Mouse (Mus musculus): ENCODE data around the gene Tekt4. TPM values are rescaled to one million over a fixed set of nuclear protein-coding genes. Genes with fewer than 3 reads are reported as not detected.

Gene Tekt4
- total RNA-seq, 2 experiments from 2014 or later, result not detected

GRCm38 (mm10) chr17:25471418-25471817 lies 17.0 kb downstream of the Tekt4 start:
- no peak for ATAC-seq (replicated peaks; ENCODE audit: low FRiP score, low TSS enrichment, poor library complexity, severe bottlenecking)

GRCm38 (mm10) chr17:25472044-25472443 lies 17.6 kb downstream of the Tekt4 start:
- no peak for ATAC-seq (replicated peaks; ENCODE audit: low FRiP score, low TSS enrichment, poor library complexity, severe bottlenecking)

GRCm38 (mm10) chr17:25474330-25475077 lies 20.1 kb downstream of the Tekt4 start:
- peak; percentile 79 for ATAC-seq (replicated peaks; ENCODE audit: low FRiP score, low TSS enrichment, poor library complexity, severe bottlenecking)

- no peak for ATAC-seq (replicated peaks; ENCODE audit: low FRiP score, low TSS enrichment, poor library complexity, severe bottlenecking)
These were observed 21.7 kb downstream of the Tekt4 start for GRCm38 (mm10) chr17:25475946-25476744.

GRCm38 (mm10) chr17:25480152-25480551 lies 25.7 kb downstream of the Tekt4 start:
- ATAC-seq (replicated peaks; ENCODE audit: low FRiP score, low TSS enrichment, poor library complexity, severe bottlenecking), result no peak

- no peak for ATAC-seq (replicated peaks; ENCODE audit: low FRiP score, low TSS enrichment, poor library complexity, severe bottlenecking)
These were observed 26.4 kb downstream of the Tekt4 start for GRCm38 (mm10) chr17:25480820-25481219.

GRCm38 (mm10) chr17:25482092-25482491 lies 27.7 kb downstream of the Tekt4 start:
- ATAC-seq (replicated peaks; ENCODE audit: low FRiP score, low TSS enrichment, poor library complexity, severe bottlenecking), result no peak

GRCm38 (mm10) chr17:25497013-25497412 lies 42.6 kb downstream of the Tekt4 start, which contains the start of gene Sstr5:
TSS of gene Sstr5 (minus strand) at chr17:25497288.
- no peak for ATAC-seq (replicated peaks; ENCODE audit: low FRiP score, low TSS enrichment, poor library complexity, severe bottlenecking)

- ATAC-seq (replicated peaks; ENCODE audit: low FRiP score, low TSS enrichment, poor library complexity, severe bottlenecking), result no peak
These were observed 48.2 kb downstream of the Tekt4 start for GRCm38 (mm10) chr17:25502599-25502998.

GRCm38 (mm10) chr17:25507799-25508198 lies 53.4 kb downstream of the Tekt4 start:
- ATAC-seq (replicated peaks; ENCODE audit: low FRiP score, low TSS enrichment, poor library complexity, severe bottlenecking), result peak; percentile 57; the same call in 1 of the 2 replicates

- ATAC-seq (replicated peaks; ENCODE audit: low FRiP score, low TSS enrichment, poor library complexity, severe bottlenecking), result no peak
These were observed 54.6 kb downstream of the Tekt4 start for GRCm38 (mm10) chr17:25508860-25509577.

GRCm38 (mm10) chr17:25510074-25510830 lies 55.8 kb downstream of the Tekt4 start:
- ATAC-seq (replicated peaks; ENCODE audit: low FRiP score, low TSS enrichment, poor library complexity, severe bottlenecking), result no peak

- no peak for ATAC-seq (replicated peaks; ENCODE audit: low FRiP score, low TSS enrichment, poor library complexity, severe bottlenecking)
These were observed 57.5 kb downstream of the Tekt4 start for GRCm38 (mm10) chr17:25511876-25512275.

GRCm38 (mm10) chr17:25514055-25514454 lies 59.6 kb downstream of the Tekt4 start:
- ATAC-seq (replicated peaks; ENCODE audit: low FRiP score, low TSS enrichment, poor library complexity, severe bottlenecking), result no peak

- ATAC-seq (replicated peaks; ENCODE audit: low FRiP score, low TSS enrichment, poor library complexity, severe bottlenecking), result no peak
These were observed 61.9 kb downstream of the Tekt4 start for GRCm38 (mm10) chr17:25516315-25516714.

GRCm38 (mm10) chr17:25518144-25518543 lies 63.7 kb downstream of the Tekt4 start:
- ATAC-seq (replicated peaks; ENCODE audit: low FRiP score, low TSS enrichment, poor library complexity, severe bottlenecking), result no peak

GRCm38 (mm10) chr17:25519511-25519910 lies 65.1 kb downstream of the Tekt4 start:
- no peak for ATAC-seq (replicated peaks; ENCODE audit: low FRiP score, low TSS enrichment, poor library complexity, severe bottlenecking)

- no peak for ATAC-seq (replicated peaks; ENCODE audit: low FRiP score, low TSS enrichment, poor library complexity, severe bottlenecking)
These were observed 66.1 kb downstream of the Tekt4 start for GRCm38 (mm10) chr17:25520492-25520891.

GRCm38 (mm10) chr17:25522080-25522479 lies 67.7 kb downstream of the Tekt4 start:
- ATAC-seq (replicated peaks; ENCODE audit: low FRiP score, low TSS enrichment, poor library complexity, severe bottlenecking), result no peak
